In genomic region chr9:9375304-9375904, GRCm38 (mm10) we compare ENCODE assay signal across 8 mouse cellular contexts.
DNase-seq lines count a peak whose midpoint lies in the region; ATAC-seq lines count a peak whose summit lies in the region.

No protein-coding gene starts in this region.

- H3K4me3 ChIP-seq in liver, embryonic 13.5 days (replicated peaks): no peak overlapping the region

- no peak overlapping the region for H3K4me2 ChIP-seq in liver, embryonic 13.5 days

- intact Hi-C loops in heart, postnatal 14 days (cut with DNase I): loop anchor here (1.0 to 10.0 kb wide), 4 partner anchors 326 to 1151 kb away; no protein-coding TSS in a partner anchor

- peak; percentile 4 to 5 for DNase-seq in B cell, adult 2 months
- peak; percentile 90 for DNase-seq in adipocyte (ENCODE audit: low spot score)
- peak; percentile 64 for DNase-seq in embryo, embryonic 11.5 days (ENCODE audit: low read depth, low spot score)
- DNase-seq in heart, postnatal 14 days: peak; percentile 65 to 84
- peak; percentile 78 to 86 for DNase-seq in kidney, postnatal 36 days
- DNase-seq in liver, embryonic 13.5 days: peak; percentile 2
- peak; percentile 74 for DNase-seq in ovary, postnatal 14 days (ENCODE audit: low spot score)
- no peak for DNase-seq in natural killer cell, adult 2 months (ENCODE audit: low spot score in 2 of 2)

- H3K4me1 ChIP-seq in liver, embryonic 13.5 days (replicated peaks): no peaks in the 10 kb centered on the region

- no peak for ATAC-seq in liver, embryonic 13.5 days (ENCODE audit: low read depth)

- no peak overlapping the region for H3K9ac ChIP-seq in liver, embryonic 13.5 days

- H3K27ac ChIP-seq in liver, embryonic 13.5 days: no peak overlapping the region

- WGBS in liver, embryonic 13.5 days (ENCODE audit: insufficient replicate concordance): 15% methylated on average over 3 of the region's 3 CpGs

- H3K36me3 ChIP-seq in liver, embryonic 13.5 days: no peaks in the 10 kb centered on the region

- no peaks in the 10 kb centered on the region for H3K9me3 ChIP-seq in liver, embryonic 13.5 days (replicated peaks)

- H3K27me3 ChIP-seq in liver, embryonic 13.5 days: no peaks in the 10 kb centered on the region

Comparison
In these comparisons a context has a peak if more than half of its experiments do, and no peak if none do; other contexts are left out.
1. DNase-seq: peak in B cell, adult 2 months (2 of 2), adipocyte (single experiment), embryo, embryonic 11.5 days (single experiment), heart, postnatal 14 days (2 of 2), kidney, postnatal 36 days (2 of 2), liver, embryonic 13.5 days (single experiment) and ovary, postnatal 14 days (single experiment); none in natural killer cell, adult 2 months (0 of 2).